Mouse (Mus musculus): ENCODE data around the gene Cldn22. TPM values are rescaled to one million over a fixed set of nuclear protein-coding genes. Genes with fewer than 3 reads are reported as not detected.
"Not testable (repeated sequence)": the region's sequence is repeated elsewhere in the genome, so short reads cannot be mapped to it uniquely, and the experiment has no call there.

Cldn22 gene
- polyA plus RNA-seq, 1 experiment from 2014 or later: not detected

DNA sequence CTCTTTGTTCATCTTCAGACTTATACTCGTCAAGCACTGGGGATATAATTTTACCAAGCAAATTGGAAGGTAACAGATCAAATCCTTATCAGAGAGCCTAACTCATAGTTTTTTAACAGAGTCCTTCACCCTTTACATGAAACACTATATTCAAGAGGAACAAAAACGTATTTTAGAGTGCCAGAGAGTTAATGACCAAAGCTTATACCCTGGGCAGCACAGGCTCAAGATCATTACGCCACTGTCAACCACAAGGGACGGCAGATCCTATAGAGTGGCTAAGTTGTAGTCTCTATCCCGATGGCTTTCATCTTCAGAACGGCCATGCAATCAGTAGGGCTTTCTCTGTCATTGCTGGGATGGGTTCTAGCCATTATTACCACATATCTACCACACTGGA, 2.4 kb upstream of the Cldn22 start, which contains the start of gene Cldn24:
Cldn24 (plus strand) TSS at position 301 of the 400 bp plus-strand sequence.
- no peak for ATAC-seq (ENCODE audit: insufficient read depth, low FRiP score, low TSS enrichment)
- H3K4me2 ChIP-seq (ENCODE audit: low read depth): no peak within 1 kb of the TSS
- no peak within 1 kb of the TSS for H3K9ac ChIP-seq (ENCODE audit: low read length)
- 84% methylated on average over 6 of the region's 6 CpGs for WGBS
- H3K27me3 ChIP-seq (ENCODE audit: control insufficient read depth, insufficient read depth, low read length): no peaks in the 10 kb centered on the region
- DNase-seq (ENCODE audit: low spot score): no peak
- H3K27ac ChIP-seq (ENCODE audit: low read depth, low read length): no peak within 1 kb of the TSS
- H3K4me3 ChIP-seq (ENCODE audit: low read depth, low read length): no peak within 1 kb of the TSS
- H3K4me1 ChIP-seq (ENCODE audit: control insufficient read depth, insufficient read depth, low read length): no peaks in the 10 kb centered on the region
- H3K9me3 ChIP-seq (ENCODE audit: control insufficient read depth, low read length): no peaks in the 10 kb centered on the region
- no peaks in the 10 kb centered on the region for H3K36me3 ChIP-seq (ENCODE audit: control insufficient read depth, insufficient read depth, low read length)

DNA sequence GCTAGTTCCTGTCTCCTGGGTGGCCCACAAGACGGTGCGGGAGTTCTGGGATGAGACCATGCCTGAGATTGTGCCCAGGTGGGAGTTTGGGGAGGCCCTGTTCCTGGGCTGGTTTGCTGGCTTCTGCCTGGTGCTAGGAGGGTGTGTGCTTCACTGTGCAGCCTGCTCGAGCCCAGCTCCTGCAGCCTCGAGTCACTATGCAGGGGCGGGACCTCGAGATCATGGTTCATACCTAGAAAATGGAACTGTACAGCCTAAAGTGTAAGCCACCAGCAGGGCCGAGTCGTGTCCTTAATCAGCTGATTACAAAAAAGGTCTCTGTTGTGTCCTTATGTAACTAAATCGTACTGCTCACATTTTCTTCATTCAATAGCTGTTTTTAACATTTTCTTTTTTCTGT, 1.7 kb upstream of the Cldn22 start:
- not testable (repeated sequence) for H3K4me3 ChIP-seq (ENCODE audit: low read depth, low read length); H3K9ac ChIP-seq (ENCODE audit: low read length); H3K9me3 ChIP-seq (ENCODE audit: control insufficient read depth, low read length); H3K4me1 ChIP-seq (ENCODE audit: control insufficient read depth, insufficient read depth, low read length); H3K36me3 ChIP-seq (ENCODE audit: control insufficient read depth, insufficient read depth, low read length); H3K27me3 ChIP-seq (ENCODE audit: control insufficient read depth, insufficient read depth, low read length); H3K4me2 ChIP-seq (ENCODE audit: low read depth); H3K27ac ChIP-seq (ENCODE audit: low read depth, low read length); ATAC-seq (ENCODE audit: insufficient read depth, low FRiP score, low TSS enrichment); DNase-seq (ENCODE audit: low spot score)
- 88% methylated on average over 7 of the region's 9 CpGs for WGBS

DNA sequence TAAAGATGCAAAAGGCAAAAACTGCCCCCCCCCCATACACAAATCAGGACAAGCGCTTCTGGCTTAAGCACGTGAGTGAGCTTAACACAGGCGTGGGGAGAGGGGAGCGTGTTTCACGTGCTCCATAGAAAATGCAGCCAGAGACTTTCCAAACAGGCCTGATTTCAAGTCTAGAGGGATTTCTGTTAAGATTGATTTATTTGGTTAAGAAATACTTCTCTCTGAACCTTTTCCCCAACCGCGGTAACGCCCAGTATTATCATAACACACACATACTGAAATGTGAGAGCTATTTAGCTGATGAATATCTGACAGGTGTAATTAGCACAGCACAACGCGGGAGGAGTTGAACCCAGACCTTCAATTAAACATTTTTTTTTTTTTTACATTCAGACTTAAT, 505 bp upstream of the Cldn22 start:
- ATAC-seq (ENCODE audit: insufficient read depth, low FRiP score, low TSS enrichment) (no peak), DNase-seq (ENCODE audit: low spot score) (no peak)
- Histone ChIP-seq H3K9me3 (ENCODE audit: control insufficient read depth, low read length) (no peaks in the 10 kb centered on the region), H3K36me3 (ENCODE audit: control insufficient read depth, insufficient read depth, low read length) (no peaks in the 10 kb centered on the region), H3K9ac (ENCODE audit: low read length) (no peak overlapping the region), H3K27me3 (ENCODE audit: control insufficient read depth, insufficient read depth, low read length) (no peaks in the 10 kb centered on the region), H3K4me3 (ENCODE audit: low read depth, low read length) (no peak overlapping the region), H3K4me1 (ENCODE audit: control insufficient read depth, insufficient read depth, low read length) (no peaks in the 10 kb centered on the region), H3K4me2 (ENCODE audit: low read depth) (no peak overlapping the region), H3K27ac (ENCODE audit: low read depth, low read length) (no peak overlapping the region)
- 75% methylated on average over 10 of the region's 10 CpGs for WGBS

DNA sequence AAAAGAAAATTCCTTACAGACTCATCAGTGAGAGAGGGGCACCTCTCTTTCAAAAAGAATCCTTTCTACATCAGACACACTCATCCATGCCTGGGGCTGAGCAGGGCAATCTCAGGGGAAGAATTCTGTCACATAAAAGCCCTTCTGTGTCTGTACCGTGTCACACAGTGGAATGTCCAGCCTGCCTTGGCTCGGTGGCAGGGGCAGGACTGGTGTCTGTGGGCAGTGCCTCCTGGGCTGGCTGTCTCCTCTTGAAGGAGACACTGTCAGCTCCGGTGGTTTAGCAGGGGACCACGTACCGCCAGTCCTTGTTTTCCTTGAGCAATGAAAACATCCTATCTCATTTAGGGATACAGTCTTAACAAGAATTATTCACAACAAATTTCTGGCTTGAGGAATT, 1.3 kb downstream of the Cldn22 start:
- ATAC-seq (ENCODE audit: insufficient read depth, low FRiP score, low TSS enrichment) (no peak), DNase-seq (ENCODE audit: low spot score) (no peak)
- Histone ChIP-seq H3K9me3 (ENCODE audit: control insufficient read depth, low read length) (no peaks in the 10 kb centered on the region), H3K4me2 (ENCODE audit: low read depth) (no peak overlapping the region), H3K27ac (ENCODE audit: low read depth, low read length) (no peak overlapping the region), H3K9ac (ENCODE audit: low read length) (no peak overlapping the region), H3K4me1 (ENCODE audit: control insufficient read depth, insufficient read depth, low read length) (no peaks in the 10 kb centered on the region), H3K36me3 (ENCODE audit: control insufficient read depth, insufficient read depth, low read length) (no peaks in the 10 kb centered on the region), H3K4me3 (ENCODE audit: low read depth, low read length) (no peak overlapping the region), H3K27me3 (ENCODE audit: control insufficient read depth, insufficient read depth, low read length) (no peaks in the 10 kb centered on the region)
- WGBS: 59% methylated on average over 5 of the region's 5 CpGs

DNA sequence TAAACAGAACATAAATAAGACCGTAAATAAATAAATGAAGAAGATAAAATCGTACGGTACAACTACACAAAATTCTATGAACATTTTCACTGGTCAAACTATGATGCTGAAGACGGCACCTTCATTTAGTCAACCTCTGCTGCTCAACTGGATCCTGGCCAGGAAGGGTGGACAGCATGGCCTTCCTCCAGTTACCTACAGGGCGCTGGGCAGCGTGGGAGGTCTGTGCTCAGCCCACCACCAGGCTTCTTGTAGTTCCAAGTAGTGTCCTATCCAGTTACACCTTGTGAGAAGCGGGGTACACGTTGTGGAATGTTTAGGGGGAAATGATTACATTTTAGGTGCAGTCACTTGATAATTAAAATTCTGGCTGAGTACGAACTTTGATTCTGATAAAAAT, 2.6 kb downstream of the Cldn22 start:
- Histone ChIP-seq H3K9me3 (ENCODE audit: control insufficient read depth, low read length) (no peaks in the 10 kb centered on the region), H3K4me1 (ENCODE audit: control insufficient read depth, insufficient read depth, low read length) (no peaks in the 10 kb centered on the region), H3K27me3 (ENCODE audit: control insufficient read depth, insufficient read depth, low read length) (no peaks in the 10 kb centered on the region), H3K27ac (ENCODE audit: low read depth, low read length) (no peak overlapping the region), H3K36me3 (ENCODE audit: control insufficient read depth, insufficient read depth, low read length) (no peaks in the 10 kb centered on the region), H3K4me2 (ENCODE audit: low read depth) (no peak overlapping the region), H3K4me3 (ENCODE audit: low read depth, low read length) (no peak overlapping the region), H3K9ac (ENCODE audit: low read length) (no peak overlapping the region)
- WGBS: 90% methylated on average over 9 of the region's 9 CpGs
- DNase-seq (ENCODE audit: low spot score): no peak
- ATAC-seq (ENCODE audit: insufficient read depth, low FRiP score, low TSS enrichment): no peak

DNA sequence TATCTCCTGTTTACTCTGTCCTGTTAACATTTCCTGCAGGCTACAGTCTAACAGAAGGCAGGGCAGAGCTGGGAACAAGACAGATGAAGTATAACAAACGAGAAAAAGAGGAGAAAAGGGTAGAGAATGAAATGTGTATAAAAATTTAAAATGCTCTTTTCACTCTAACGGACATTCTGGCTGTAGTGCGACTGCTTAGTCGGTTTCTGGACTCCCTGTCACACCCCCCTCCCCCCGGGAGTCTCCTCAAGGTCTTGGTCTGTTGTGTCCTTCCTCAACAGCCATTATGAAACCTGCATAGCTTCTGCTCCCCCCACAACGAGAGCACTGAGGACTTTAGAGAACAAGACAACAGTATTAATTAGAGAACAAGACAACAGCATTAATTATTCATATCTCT, 8.3 kb downstream of the Cldn22 start:
- H3K4me1 ChIP-seq (ENCODE audit: control insufficient read depth, insufficient read depth, low read length): no peaks in the 10 kb centered on the region
- H3K9me3 ChIP-seq (ENCODE audit: control insufficient read depth, low read length): no peaks in the 10 kb centered on the region
- H3K9ac ChIP-seq (ENCODE audit: low read length): no peak overlapping the region
- H3K4me2 ChIP-seq (ENCODE audit: low read depth): no peak overlapping the region
- H3K36me3 ChIP-seq (ENCODE audit: control insufficient read depth, insufficient read depth, low read length): no peaks in the 10 kb centered on the region
- WGBS: 86% methylated on average over 6 of the region's 6 CpGs
- no peak overlapping the region for H3K27ac ChIP-seq (ENCODE audit: low read depth, low read length)
- ATAC-seq (ENCODE audit: insufficient read depth, low FRiP score, low TSS enrichment): no peak
- no peaks in the 10 kb centered on the region for H3K27me3 ChIP-seq (ENCODE audit: control insufficient read depth, insufficient read depth, low read length)
- H3K4me3 ChIP-seq (ENCODE audit: low read depth, low read length): no peak overlapping the region
- DNase-seq (ENCODE audit: low spot score): no peak

DNA sequence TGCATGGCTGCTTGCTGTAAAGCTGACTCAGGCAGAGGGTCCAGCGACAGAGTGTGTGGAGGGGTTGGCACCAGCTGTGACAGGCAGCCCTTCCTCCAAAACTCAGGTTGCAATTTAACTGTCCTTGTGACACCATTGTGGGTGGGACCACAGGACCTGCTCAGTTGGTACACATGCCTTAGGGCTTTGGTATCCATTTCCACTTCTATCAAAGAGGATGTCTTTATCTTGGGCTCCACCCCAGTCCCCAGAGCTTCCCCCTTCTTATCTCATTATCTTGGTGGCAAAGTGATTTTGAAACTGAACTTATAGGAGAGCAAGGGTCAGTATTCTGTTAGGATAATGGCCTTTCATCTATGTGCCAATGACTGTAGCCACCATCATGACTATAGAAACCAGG, 9.7 kb downstream of the Cldn22 start:
- ATAC-seq (ENCODE audit: insufficient read depth, low FRiP score, low TSS enrichment): no peak
- WGBS: 52% methylated on average over 1 of the region's 1 CpGs

DNA sequence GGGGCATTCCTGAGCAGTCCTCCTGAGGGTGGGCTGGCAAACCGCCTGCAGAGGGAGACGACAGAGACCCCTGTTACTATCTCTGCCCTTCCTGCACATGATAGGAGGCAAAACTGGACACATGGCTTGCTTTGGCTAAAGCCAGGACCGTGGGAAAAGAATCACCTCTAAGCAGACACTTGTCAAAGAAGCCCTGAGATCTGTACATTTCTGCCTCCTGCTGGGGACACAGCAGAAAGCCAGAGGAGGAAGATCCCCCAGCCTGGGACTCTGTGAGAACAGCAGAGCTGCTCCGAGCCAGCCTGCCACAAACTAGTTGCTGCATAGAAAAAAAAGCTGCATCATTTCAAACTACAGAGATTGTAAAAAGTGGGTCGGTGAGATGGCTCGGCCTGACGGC, 18.8 kb downstream of the Cldn22 start:
- WGBS: 79% methylated on average over 7 of the region's 7 CpGs
- Histone ChIP-seq H3K36me3 (ENCODE audit: control insufficient read depth, insufficient read depth, low read length) (peaks cover 4% of the 10 kb centered on the region; the same call in 1 of the 2 replicates), H3K4me3 (ENCODE audit: low read depth, low read length) (no peak overlapping the region), H3K27me3 (ENCODE audit: control insufficient read depth, insufficient read depth, low read length) (no peaks in the 10 kb centered on the region), H3K4me1 (ENCODE audit: control insufficient read depth, insufficient read depth, low read length) (peaks cover 3% of the 10 kb centered on the region; the same call in 1 of the 2 replicates), H3K4me2 (ENCODE audit: low read depth) (no peak overlapping the region), H3K9me3 (ENCODE audit: control insufficient read depth, low read length) (no peaks in the 10 kb centered on the region), H3K9ac (ENCODE audit: low read length) (no peak overlapping the region), H3K27ac (ENCODE audit: low read depth, low read length) (no peak overlapping the region)
- no peak for ATAC-seq (ENCODE audit: insufficient read depth, low FRiP score, low TSS enrichment)
- no peak for DNase-seq (ENCODE audit: low spot score)

More for the DNA sequence above, 9.7 kb downstream of the Cldn22 start:
- H3K9me3 ChIP-seq (ENCODE audit: control insufficient read depth, low read length): no peaks in the 10 kb centered on the region
- H3K27me3 ChIP-seq (ENCODE audit: control insufficient read depth, insufficient read depth, low read length): no peaks in the 10 kb centered on the region
- H3K9ac ChIP-seq (ENCODE audit: low read length): no peak overlapping the region
- no peak for DNase-seq (ENCODE audit: low spot score)
- no peak overlapping the region for H3K4me2 ChIP-seq (ENCODE audit: low read depth)
- H3K4me3 ChIP-seq (ENCODE audit: low read depth, low read length): no peak overlapping the region
- no peaks in the 10 kb centered on the region for H3K36me3 ChIP-seq (ENCODE audit: control insufficient read depth, insufficient read depth, low read length)
- H3K4me1 ChIP-seq (ENCODE audit: control insufficient read depth, insufficient read depth, low read length): no peaks in the 10 kb centered on the region
- H3K27ac ChIP-seq (ENCODE audit: low read depth, low read length): no peak overlapping the region

DNA sequence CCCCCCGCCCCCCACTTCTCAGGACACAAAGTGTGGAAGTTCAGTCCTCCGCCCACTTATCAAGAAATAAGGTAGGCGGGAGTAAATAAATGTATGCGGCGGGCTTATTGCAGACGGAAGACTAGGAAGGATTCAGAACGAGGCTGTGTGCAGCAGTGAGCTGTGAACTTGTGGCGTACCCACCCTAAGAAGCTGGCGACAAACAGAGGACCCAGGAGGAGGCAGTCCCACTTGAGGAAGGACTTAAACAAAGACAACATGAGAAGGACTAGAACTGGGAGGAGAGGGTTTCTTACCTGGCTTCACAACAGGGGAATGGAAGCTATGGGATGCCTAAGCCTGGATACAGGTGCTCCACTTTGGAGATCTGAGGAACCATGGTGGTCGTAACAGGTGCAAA, 19.4 kb downstream of the Cldn22 start:
- Histone ChIP-seq H3K4me3 (ENCODE audit: low read depth, low read length) (no peak overlapping the region), H3K27me3 (ENCODE audit: control insufficient read depth, insufficient read depth, low read length) (no peaks in the 10 kb centered on the region), H3K9ac (ENCODE audit: low read length) (no peak overlapping the region), H3K4me1 (ENCODE audit: control insufficient read depth, insufficient read depth, low read length) (peaks cover 3% of the 10 kb centered on the region; the same call in 1 of the 2 replicates), H3K27ac (ENCODE audit: low read depth, low read length) (no peak overlapping the region), H3K9me3 (ENCODE audit: control insufficient read depth, low read length) (no peaks in the 10 kb centered on the region), H3K4me2 (ENCODE audit: low read depth) (no peak overlapping the region), H3K36me3 (ENCODE audit: control insufficient read depth, insufficient read depth, low read length) (peaks cover 4% of the 10 kb centered on the region; the same call in 1 of the 2 replicates)
- no peak for DNase-seq (ENCODE audit: low spot score)
- 97% methylated on average over 10 of the region's 10 CpGs for WGBS
- ATAC-seq (ENCODE audit: insufficient read depth, low FRiP score, low TSS enrichment): no peak
